Mouse (Mus musculus): ENCODE data around the gene Apol8. TPM values are rescaled to one million over a fixed set of nuclear protein-coding genes. Genes with fewer than 3 reads are reported as not detected.

The Apol8 gene
- polyA plus RNA-seq, 1 experiment from 2014 or later: not detected

GRCm38 (mm10) chr15:77705306-77705705 is 51.5 kb downstream of the Apol8 start:
- DNase-seq (ENCODE audit: low spot score): peak; percentile 13

- peak; percentile 58 for DNase-seq (ENCODE audit: low spot score)
Observed at GRCm38 (mm10) chr15:77698656-77699055, 58.1 kb downstream of the Apol8 start, which contains the start of gene Apol7e. TSS of gene Apol7e (plus strand) at chr15:77698857.

Other genes starting within 250 kb of the Apol8 start
- 0.09 and 0.27 TPM in 2 replicates for gene Apol11a, start 248.7 kb downstream of the Apol8 start, polyA plus RNA-seq (2015; fragmentation: Nextera tagmentation; extraction: Ambion mirVana)
- 11.8 and 13.3 TPM in 2 replicates for gene Apol7c, start 223.7 kb downstream of the Apol8 start, polyA plus RNA-seq (2015; fragmentation: Nextera tagmentation; extraction: Ambion mirVana)
- not detected in 2 replicates for gene 1700025B11Rik, start 195.1 kb downstream of the Apol8 start, polyA plus RNA-seq (2015; fragmentation: Nextera tagmentation; extraction: Ambion mirVana)
- gene Apol10b, start 160.9 kb downstream of the Apol8 start, polyA plus RNA-seq (2015; fragmentation: Nextera tagmentation; extraction: Ambion mirVana): 0.49 and 0.59 TPM in 2 replicates
- gene Gm36245, start 157.7 kb downstream of the Apol8 start, polyA plus RNA-seq (2015; fragmentation: Nextera tagmentation; extraction: Ambion mirVana): not detected in 2 replicates
- 0.16 and 0.24 TPM in 2 replicates for gene Apol11b, start 113.7 kb downstream of the Apol8 start, polyA plus RNA-seq (2015; fragmentation: Nextera tagmentation; extraction: Ambion mirVana)
- 7.2 and 8.1 TPM in 2 replicates for gene Apol7e, start 58.1 kb downstream of the Apol8 start, polyA plus RNA-seq (2015; fragmentation: Nextera tagmentation; extraction: Ambion mirVana)
- 1.6 and 2.3 TPM in 2 replicates for gene Apol9b, start 28.0 kb downstream of the Apol8 start, polyA plus RNA-seq (2015; fragmentation: Nextera tagmentation; extraction: Ambion mirVana)
- 62.3 and 71.0 TPM in 2 replicates for gene Myh9, start 85.2 kb upstream of the Apol8 start, polyA plus RNA-seq (2015; fragmentation: Nextera tagmentation; extraction: Ambion mirVana)
- gene Txn2, start 172.0 kb upstream of the Apol8 start, polyA plus RNA-seq (2015; fragmentation: Nextera tagmentation; extraction: Ambion mirVana): 213 and 231 TPM in 2 replicates
- gene Foxred2, start 199.7 kb upstream of the Apol8 start, polyA plus RNA-seq (2015; fragmentation: Nextera tagmentation; extraction: Ambion mirVana): 3.5 TPM in 2 replicates
- gene Eif3d, start 213.8 kb upstream of the Apol8 start, polyA plus RNA-seq (2015; fragmentation: Nextera tagmentation; extraction: Ambion mirVana): 157 and 184 TPM in 2 replicates

All from thymus, postnatal 0 days (tissue).